Mouse (Mus musculus) MEL (cell line): Measurements from ENCODE around the gene Rnf144b. TPM values are rescaled to one million over a fixed set of nuclear protein-coding genes. Genes with fewer than 3 reads are reported as not detected.

Experiments
- DNase-seq: peaks from one replicate; pipeline ENCODE4 v3.0.0; 2011; ENCODE audit warnings: low read depth, low spot score
- H3K27ac ChIP-seq: 2 replicates; pipeline ENCODE4 v1.5.1; 2012; ENCODE audit warnings: low read depth, mild to moderate bottlenecking, control low read depth, low read length, moderate library complexity; ENCODE audit not compliant: control insufficient read depth
- H3K27me3 ChIP-seq, 2 experiments: fragments of 150-350 bp in 1 of 2; sonication (generic) in 1 of 2; 2 replicates each; pipeline ENCODE4 v1.6.1; 2012; ENCODE audit warnings: low read length in 2 of 2, mild to moderate bottlenecking in 2 of 2, improper control_type of control experiment in 1 of 2, moderate library complexity in 1 of 2; ENCODE audit not compliant: insufficient read depth in 2 of 2, control insufficient read depth in 1 of 2
- H3K36me3 ChIP-seq, 2 experiments: 2 replicates each; pipeline ENCODE4 v1.6.1; 2012 to 2014; ENCODE audit warnings: low read length in 2 of 2, improper control_type of control experiment in 1 of 2, inconsistent platforms in 1 of 2, mild to moderate bottlenecking in 1 of 2; ENCODE audit not compliant: insufficient read depth in 2 of 2, control insufficient read depth in 1 of 2
- H3K4me1 ChIP-seq, 2 experiments: fragments of 150-350 bp in 1 of 2; sonication (generic) in 1 of 2; 2 replicates each; pipeline ENCODE4 v1.6.1; 2012; ENCODE audit warnings: low read length in 2 of 2, improper control_type of control experiment in 1 of 2, mild to moderate bottlenecking in 1 of 2; ENCODE audit not compliant: insufficient read depth in 2 of 2, control insufficient read depth in 1 of 2
- H3K4me3 ChIP-seq, 2 experiments: fragments of 150-350 bp in 1 of 2; sonication (generic) in 1 of 2; 2 replicates each; pipeline ENCODE4 v1.5.1; 2012; ENCODE audit warnings: low read depth in 2 of 2, low read length in 2 of 2, mild to moderate bottlenecking in 2 of 2, moderate library complexity in 2 of 2, control low read depth in 1 of 2, improper control_type of control experiment in 1 of 2; ENCODE audit not compliant: control insufficient read depth in 1 of 2, insufficient read depth in 1 of 2
- H3K79me2 ChIP-seq: 2 replicates; pipeline ENCODE4 v1.6.1; 2012; ENCODE audit warnings: mild to moderate bottlenecking, low read length, moderate library complexity; ENCODE audit not compliant: control insufficient read depth, poor library complexity, insufficient read depth
- H3K9ac ChIP-seq: 2 replicates; pipeline ENCODE4 v1.6.1; 2012; ENCODE audit warnings: low read depth, mild to moderate bottlenecking, control low read depth, low read length, moderate library complexity; ENCODE audit not compliant: control insufficient read depth, poor library complexity, severe bottlenecking
- H3K9me3 ChIP-seq: fragments of 150-350 bp; sonication (generic); replicated peaks from 2 replicates; pipeline ENCODE4 v1.6.1; 2012; ENCODE audit warnings: mild to moderate bottlenecking, low read length, improper control_type of control experiment, moderate library complexity; ENCODE audit not compliant: insufficient read depth
- E2F4 ChIP-seq: IDR thresholded peaks from 2 replicates; pipeline ENCODE4 v1.6.1; 2011; ENCODE audit warnings: low read depth, low read length, improper control_type of control experiment, borderline replicate concordance
- ELF1 ChIP-seq: IDR thresholded peaks from 2 replicates; pipeline ENCODE4 v1.6.1; 2014; ENCODE audit warnings: low read depth, mild to moderate bottlenecking, inconsistent platforms, low read length, improper control_type of control experiment, moderate library complexity
- ETS1 ChIP-seq: IDR thresholded peaks from 2 replicates; pipeline ENCODE4 v1.6.1; 2012; ENCODE audit warnings: low read depth, mild to moderate bottlenecking, inconsistent platforms, low read length, improper control_type of control experiment, moderate library complexity
- GABPA ChIP-seq: IDR thresholded peaks from 2 replicates; pipeline ENCODE4 v1.6.1; 2012; ENCODE audit warnings: low read depth, mild to moderate bottlenecking, inconsistent platforms, low read length, improper control_type of control experiment, moderate library complexity
- MAX ChIP-seq: IDR thresholded peaks from 2 replicates; pipeline ENCODE4 v1.6.1; 2011; ENCODE audit warnings: low read length, improper control_type of control experiment
- MAZ ChIP-seq: IDR thresholded peaks from 2 replicates; pipeline ENCODE4 v1.6.1; 2012; ENCODE audit warnings: low read depth, mild to moderate bottlenecking, inconsistent platforms, low read length, improper control_type of control experiment
- MXI1 ChIP-seq: IDR thresholded peaks from 2 replicates; pipeline ENCODE4 v1.6.1; 2011; ENCODE audit warnings: mild to moderate bottlenecking, low read depth, low read length, improper control_type of control experiment
- RCOR1 ChIP-seq: IDR thresholded peaks from 2 replicates; pipeline ENCODE4 v1.6.1; 2012; ENCODE audit warnings: low read depth, mild to moderate bottlenecking, inconsistent platforms, low read length, improper control_type of control experiment
- TCF12 ChIP-seq: IDR thresholded peaks from 2 replicates; pipeline ENCODE4 v1.6.1; 2014; ENCODE audit warnings: low read depth, mild to moderate bottlenecking, inconsistent platforms, low read length, improper control_type of control experiment, moderate library complexity
- USF2 ChIP-seq, 2 experiments: IDR thresholded peaks; 2 replicates each; pipeline ENCODE4 v1.6.1; 2011 to 2012; ENCODE audit warnings: improper control_type of control experiment in 2 of 2, low read length in 2 of 2, borderline replicate concordance in 1 of 2, inconsistent platforms in 1 of 2, low read depth in 1 of 2, mild to moderate bottlenecking in 1 of 2; ENCODE audit not compliant: insufficient read depth in 1 of 2
- polyA plus RNA-seq, 2 experiments: library from polyadenylated mRNA; stranded (reverse) in 1 of 2; unstranded in 1 of 2; fragments of >175 nt in 1 of 2; fragments of >200 nt in 1 of 2; gene quantifications; 2 replicates each; pipeline versions ENCODE4 v1.2.1 to v1.2.4; 2012; ENCODE audit warnings: low replicate concordance in 2 of 2, low read depth in 1 of 2; ENCODE audit not compliant: insufficient read length in 2 of 2, insufficient read depth in 1 of 2, missing spikeins in 1 of 2
- total RNA-seq: library from RNA; depleted of rRNA; stranded (reverse); fragments of 300-350 nt; gene quantifications from 2 replicates; pipeline ENCODE4 v1.2.3, GENCODE M21; 2012; rRNA removed

Gene Rnf144b
- total and polyA plus RNA-seq, 3 experiments: not detected

DNA sequence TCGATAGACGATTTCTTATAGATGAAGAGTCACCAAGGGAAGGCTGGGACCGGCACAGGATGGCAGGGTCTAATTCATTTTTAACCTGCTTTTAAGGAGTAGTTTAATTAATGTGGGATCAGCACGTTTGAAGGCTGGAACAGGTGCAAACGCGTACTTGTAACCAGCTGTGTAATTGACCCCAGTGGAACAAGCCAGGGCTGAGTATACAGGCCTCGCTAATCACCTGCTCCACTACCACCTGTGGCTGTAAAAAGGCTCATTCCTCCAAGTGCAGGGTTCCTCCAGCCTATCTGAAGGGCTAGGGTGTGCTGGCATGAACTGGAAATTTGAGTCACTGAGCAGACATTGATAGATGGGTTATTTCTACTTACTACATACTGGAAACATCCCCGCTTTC is 174.0 kb downstream of the Rnf144b start:
- TF ChIP-seq TCF12 (no peak), GABPA (no peak), ELF1 (no peak), USF2 (IDR thresholded peaks at IDR 0.05; ENCODE audit: borderline replicate concordance in 1 of 2, insufficient read depth in 1 of 2, low read depth in 1 of 2, low read length in 2 of 2) (no peak), E2F4 (no peak), MAX (no peak), MAZ (no peak), RCOR1 (no peak), MXI1 (no peak), ETS1 (no peak)
- Histone ChIP-seq H3K9ac (no peak overlapping the region), H3K4me3 (no peak overlapping the region), H3K27ac (no peak overlapping the region), H3K36me3 (no peaks in the 10 kb centered on the region), H3K4me1 (no peaks in the 10 kb centered on the region), H3K79me2 (no peaks in the 10 kb centered on the region), H3K27me3 (no peaks in the 10 kb centered on the region), H3K9me3 (no peaks in the 10 kb centered on the region)
- DNase-seq: no peak

Other genes starting within 250 kb of the Rnf144b start
- 1.2 and 1.5 TPM in 2 replicates for gene Kif13a, start 192.8 kb upstream of the Rnf144b start, total RNA-seq
- gene Kif13a, start 192.8 kb upstream of the Rnf144b start, polyA plus RNA-seq: 1 to 10 TPM in 1 of 2 experiments, not detected in 1; 1.7 TPM
- not detected in 2 replicates for gene Nhlrc1, start 107.8 kb upstream of the Rnf144b start, total RNA-seq
- not detected for gene Nhlrc1, start 107.8 kb upstream of the Rnf144b start, polyA plus RNA-seq
- 10.0 and 12.6 TPM in 2 replicates for gene Kdm1b, start 79.2 kb upstream of the Rnf144b start, total RNA-seq
- gene Kdm1b, start 79.2 kb upstream of the Rnf144b start, polyA plus RNA-seq: 1 to 10 TPM in 1 of 2 experiments, not detected in 1; 9.6 TPM
- 2.5 and 2.7 TPM in 2 replicates for gene Tpmt, start 77.9 kb upstream of the Rnf144b start, total RNA-seq
- 1 to 10 TPM in 1 of 2 experiments, not detected in 1; 3.9 TPM for gene Tpmt, start 77.9 kb upstream of the Rnf144b start, polyA plus RNA-seq
- 97.9 and 99.7 TPM in 2 replicates for gene Dek, start 16.5 kb upstream of the Rnf144b start, total RNA-seq
- 1,000 to 10,000 TPM in 1 of 2 experiments, 100 to 1,000 TPM in 1; 207 to 5,191 TPM for gene Dek, start 16.5 kb upstream of the Rnf144b start, polyA plus RNA-seq